25 mouse cellular contexts compared by ENCODE assay signal in genomic region chr6:116013687-116014086, GRCm38 (mm10). TPM values are rescaled to one million over a fixed set of nuclear protein-coding genes. Genes with fewer than 3 reads are reported as not detected.
DNase-seq lines count a peak whose midpoint lies in the region; ATAC-seq and TF ChIP-seq lines count a peak whose summit lies in the region.
"Had no signal": no experiment of that assay in that cellular context is flagged by ENCODE, and none has a peak within 500 bp of the region (broad histone marks: within the 10 kb centered on the region; RNA-seq: fewer than 3 reads in every experiment).

No protein-coding gene starts in this region.

- no peaks in the 10 kb centered on the region for H3K27me3 ChIP-seq in spleen, adult 2 months (ENCODE audit: control insufficient read depth, insufficient read depth, low read length)
- H3K27me3 ChIP-seq in midbrain, embryonic 11.5 days (ENCODE audit: control insufficient read depth, insufficient read depth, low read length) = no peaks in the 10 kb centered on the region
- H3K27me3 ChIP-seq: forebrain, embryonic 13.5 days; heart, embryonic 12.5 days; limb, embryonic 12.5 days; neural tube, embryonic 15.5 days; Patski had no signal

- H3K9me3 ChIP-seq in midbrain, embryonic 11.5 days (ENCODE audit: control insufficient read depth, low read length) = no peaks in the 10 kb centered on the region
- H3K9me3 ChIP-seq: forebrain, embryonic 13.5 days; G1E; heart, embryonic 12.5 days; limb, embryonic 12.5 days; neural tube, embryonic 15.5 days had no signal

- peak overlapping the region; percentile 40; the same call in 1 of the 2 replicates for H3K27ac ChIP-seq in spleen, adult 2 months (ENCODE audit: insufficient read depth, low read length)
- H3K27ac ChIP-seq in brown adipose tissue, adult 24 weeks (replicated peaks; ENCODE audit: low read depth, low read length) = peak overlapping the region; percentile 49
- H3K27ac ChIP-seq in midbrain, embryonic 11.5 days (ENCODE audit: low read depth, low read length) = no peak overlapping the region
- H3K27ac ChIP-seq: forebrain, embryonic 13.5 days; hindbrain, embryonic 14.5 days; limb, embryonic 12.5 days; neural tube, embryonic 15.5 days had no signal

- TF ChIP-seq CTCF in spleen, adult 2 months (IDR thresholded peaks at IDR 0.05; ENCODE audit: extremely low read depth, insufficient read depth, insufficient read length, insufficient replicate concordance) = no peak

- no peaks in the 10 kb centered on the region for H3K36me3 ChIP-seq in spleen, adult 2 months (ENCODE audit: control insufficient read depth, insufficient read depth, low read length)
- H3K36me3 ChIP-seq in midbrain, embryonic 11.5 days (ENCODE audit: control insufficient read depth, insufficient read depth, low read length) = no peaks in the 10 kb centered on the region
- H3K36me3 ChIP-seq: G1E; heart, embryonic 12.5 days; limb, embryonic 12.5 days; neural tube, embryonic 15.5 days had no signal

- DNase-seq in spleen, adult 2 months (ENCODE audit: low read depth in 1 of 2, low spot score in 2 of 2) = no peak
- no peak for DNase-seq in spleen, postnatal 4 days (ENCODE audit: low spot score in 2 of 2)
- DNase-seq in midbrain, embryonic 11.5 days (ENCODE audit: low spot score, missing footprints) = no peak
- DNase-seq in cerebellum, adult 11-12 months = no peak
- DNase-seq: adrenal gland, postnatal 10 days; cerebellum, adult 8-10 months; cerebellum, postnatal 25 days; gastrocnemius, postnatal 14 days; heart, postnatal 4 days; kidney, postnatal 14 days; lung, adult 2 months; midbrain, embryonic 14.5 days; right cerebral cortex, adult 18-20 months; spleen, adult 18-20 months; thymus, postnatal 4 days had no signal

- no peak overlapping the region for H3K4me2 ChIP-seq in midbrain, embryonic 11.5 days
- H3K4me2 ChIP-seq: forebrain, embryonic 13.5 days; heart, embryonic 12.5 days; hindbrain, embryonic 14.5 days; limb, embryonic 12.5 days; neural tube, embryonic 15.5 days had no signal

- TF ChIP-seq POLR2A in spleen, adult 2 months (IDR thresholded peaks at IDR 0.05; ENCODE audit: low read depth, low read length) = no peak

- 38% methylated on average over 3 of the region's 3 CpGs for WGBS in spleen, adult 2 months
- WGBS in midbrain, embryonic 11.5 days = 78% methylated on average over 3 of the region's 3 CpGs

- H3K9ac ChIP-seq in midbrain, embryonic 11.5 days (ENCODE audit: low read length) = no peak overlapping the region
- H3K9ac ChIP-seq: forebrain, embryonic 13.5 days; heart, embryonic 12.5 days; hindbrain, embryonic 14.5 days; limb, embryonic 12.5 days; neural tube, embryonic 15.5 days had no signal

- H3K4me3 ChIP-seq in spleen, adult 2 months (ENCODE audit: extremely low read depth, insufficient read depth, insufficient read length) = no peak overlapping the region
- H3K4me3 ChIP-seq in brown adipose tissue, adult 24 weeks (ENCODE audit: insufficient read depth, low read depth, low read length) = no peak overlapping the region
- no peak overlapping the region for H3K4me3 ChIP-seq in midbrain, embryonic 11.5 days (ENCODE audit: low read depth, low read length)
- H3K4me3 ChIP-seq: forebrain, embryonic 13.5 days; heart, embryonic 12.5 days; limb, embryonic 12.5 days; neural tube, embryonic 15.5 days had no signal

- peak; percentile 68 for ATAC-seq in megakaryocyte progenitor cell, adult 5-6 weeks (replicated peaks; ENCODE audit: poor library complexity)
- no peak for ATAC-seq in midbrain, embryonic 11.5 days (ENCODE audit: low FRiP score)
- ATAC-seq: forebrain, embryonic 13.5 days; intestine, postnatal 0 days; Patski had no signal

- no peaks in the 10 kb centered on the region; the same call in 1 of the 2 replicates for H3K4me1 ChIP-seq in spleen, adult 2 months (ENCODE audit: control insufficient read depth, insufficient read depth, insufficient read length)
- H3K4me1 ChIP-seq in brown adipose tissue, adult 24 weeks (ENCODE audit: control insufficient read depth, insufficient read depth, insufficient read length, low read length) = no peaks in the 10 kb centered on the region
- no peaks in the 10 kb centered on the region for H3K4me1 ChIP-seq in midbrain, embryonic 11.5 days (ENCODE audit: control insufficient read depth, insufficient read depth, low read length)
- H3K4me1 ChIP-seq: forebrain, embryonic 13.5 days; heart, embryonic 12.5 days; limb, embryonic 12.5 days; neural tube, embryonic 15.5 days had no signal

RNA-seq across cellular contexts. Expression of gene Plxnd1, which starts 18.9 kb away (rescaled TPM):
- 66.1 and 87.2 TPM in 2 replicates for polyA plus RNA-seq in spleen, adult 2 months (2012; rRNA removed)
- polyA plus RNA-seq in brown adipose tissue, adult 24 weeks (2012; ENCODE audit: insufficient read depth, insufficient read length, missing spikeins) = 20.2 and 24.0 TPM in 2 replicates
- 51.5 and 70.9 TPM in 2 replicates for total RNA-seq in megakaryocyte progenitor cell, adult 5-6 weeks (2015)
- 33.9 and 43.9 TPM in 2 replicates for total RNA-seq in megakaryocyte progenitor cell, adult 5-6 weeks (2017)
- 13.2 and 17.5 TPM in 2 replicates for polyA plus RNA-seq in midbrain, embryonic 11.5 days (2014; fragmentation: Nextera tagmentation; extraction: Ambion mirVana)
